In the genomic region with DNA sequence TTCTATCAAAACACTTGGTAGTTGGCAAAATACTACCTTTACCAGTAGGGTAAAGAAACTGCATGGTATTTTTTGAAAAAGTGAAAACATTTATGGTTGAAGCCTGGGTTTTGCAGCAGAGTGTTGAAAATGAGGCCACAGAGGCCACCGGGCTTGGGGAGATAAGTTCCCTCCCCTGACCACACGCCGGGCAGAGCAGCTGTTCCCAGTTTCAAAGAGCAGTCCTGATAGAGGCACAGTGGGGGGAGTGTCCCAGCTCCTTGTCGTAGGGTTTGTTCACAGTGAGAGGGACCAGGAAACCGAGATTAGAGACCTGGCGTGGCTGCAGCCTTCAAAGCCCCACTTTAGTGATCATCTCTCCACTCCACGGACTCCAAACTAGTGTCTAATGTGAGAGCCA, we compare ENCODE assay signal across 22 mouse cellular contexts. TPM values are rescaled to one million over a fixed set of nuclear protein-coding genes. Genes with fewer than 3 reads are reported as not detected.
DNase-seq lines count a peak whose midpoint lies in the region; ATAC-seq and TF ChIP-seq lines count a peak whose summit lies in the region.
"Had no signal": no experiment of that assay in that cellular context is flagged by ENCODE, and none has a peak within 500 bp of the region (broad histone marks: within the 10 kb centered on the region; RNA-seq: fewer than 3 reads in every experiment).

No protein-coding gene starts in this region.

- H3K36me3 ChIP-seq in liver, embryonic 13.5 days = peaks cover 78% of the 10 kb centered on the region
- H3K36me3 ChIP-seq in midbrain, embryonic 15.5 days (replicated peaks) = no peaks in the 10 kb centered on the region; the same call in 1 of the 2 replicates
- 0 out of 2 replicates have a peak, but pooled peaks cover 4% of the 10 kb centered on the region for H3K36me3 ChIP-seq in lung, postnatal 0 days (ENCODE audit: insufficient read depth, low read length)

- no peaks in the 10 kb centered on the region for H3K27me3 ChIP-seq in liver, embryonic 13.5 days
- H3K27me3 ChIP-seq in midbrain, embryonic 15.5 days (replicated peaks) = no peaks in the 10 kb centered on the region
- no peaks in the 10 kb centered on the region for H3K27me3 ChIP-seq in lung, postnatal 0 days (replicated peaks; ENCODE audit: insufficient read depth, low read length)
- H3K27me3 ChIP-seq: embryonic facial prominence, embryonic 13.5 days; hindbrain, embryonic 15.5 days; midbrain, embryonic 13.5 days had no signal

- H3K4me3 ChIP-seq in liver, embryonic 13.5 days (replicated peaks) = peak overlapping the region; percentile 88
- no peak overlapping the region for H3K4me3 ChIP-seq in midbrain, embryonic 15.5 days
- H3K4me3 ChIP-seq in lung, postnatal 0 days (ENCODE audit: low read depth, low read length) = no peak overlapping the region
- H3K4me3 ChIP-seq: embryonic facial prominence, embryonic 13.5 days; forebrain, embryonic 10.5 days; hindbrain, embryonic 15.5 days; layer of hippocampus, adult 2 months; midbrain, embryonic 13.5 days had no signal

- ATAC-seq in liver, embryonic 13.5 days (ENCODE audit: low read depth) = peak; percentile 18; the same call in 1 of the 2 replicates
- ATAC-seq in midbrain, embryonic 15.5 days (replicated peaks) = no peak
- no peak for ATAC-seq in lung, postnatal 0 days
- ATAC-seq: midbrain, embryonic 13.5 days had no signal

- no peak for TF ChIP-seq CTCF in lung, postnatal 0 days (IDR thresholded peaks at IDR 0.05)

- peaks cover 87% of the 10 kb centered on the region for H3K4me1 ChIP-seq in liver, embryonic 13.5 days (replicated peaks)
- H3K4me1 ChIP-seq in midbrain, embryonic 15.5 days = peaks cover 20% of the 10 kb centered on the region
- peaks cover 12% of the 10 kb centered on the region; the same call in 1 of the 2 replicates for H3K4me1 ChIP-seq in lung, postnatal 0 days (ENCODE audit: insufficient read depth, low read depth, low read length)

- DNase-seq in heart, adult 11 months = peak; percentile 48
- DNase-seq in heart, adult 9 months (ENCODE audit: low spot score in 2 of 2) = no peak
- peak; percentile 26 to 42 for DNase-seq in spleen, postnatal 36 days (ENCODE audit: low spot score in 2 of 2)
- no peak for DNase-seq in spleen, adult 18-20 months
- DNase-seq in liver, embryonic 13.5 days = peak; percentile 69
- DNase-seq in frontal cortex, adult 2 months (ENCODE audit: extremely low spot score in 1 of 2, low spot score in 1 of 2) = no peak
- DNase-seq in lung, postnatal 0 days (ENCODE audit: low spot score) = no peak
- DNase-seq: adrenal gland, postnatal 10 days; cerebellum, adult 8-10 months; gastrocnemius, postnatal 36 days; kidney, adult 11 months; lung, postnatal 36 days; thymus, postnatal 36 days had no signal

- peak overlapping the region; percentile 99 for H3K27ac ChIP-seq in liver, embryonic 13.5 days
- H3K27ac ChIP-seq in midbrain, embryonic 15.5 days = no peak overlapping the region
- no peak overlapping the region for H3K27ac ChIP-seq in lung, postnatal 0 days (ENCODE audit: low read length)
- H3K27ac ChIP-seq: embryonic facial prominence, embryonic 13.5 days; hindbrain, embryonic 15.5 days; kidney, postnatal 0 days; layer of hippocampus, adult 2 months; midbrain, embryonic 13.5 days had no signal

- H3K9me3 ChIP-seq in liver, embryonic 13.5 days (replicated peaks) = no peaks in the 10 kb centered on the region
- no peaks in the 10 kb centered on the region for H3K9me3 ChIP-seq in midbrain, embryonic 15.5 days
- no peaks in the 10 kb centered on the region for H3K9me3 ChIP-seq in lung, postnatal 0 days (ENCODE audit: low read length)
- H3K9me3 ChIP-seq: embryonic facial prominence, embryonic 13.5 days; forebrain, embryonic 10.5 days; hindbrain, embryonic 15.5 days; midbrain, embryonic 13.5 days had no signal

- no peak for TF ChIP-seq EP300 in lung, postnatal 0 days (IDR thresholded peaks at IDR 0.05)

- 11% methylated on average over 7 of the region's 7 CpGs for WGBS in liver, embryonic 13.5 days (ENCODE audit: insufficient replicate concordance)
- WGBS in midbrain, embryonic 15.5 days = 57% methylated on average over 7 of the region's 7 CpGs
- 62% methylated on average over 7 of the region's 7 CpGs for WGBS in lung, postnatal 0 days

- peak overlapping the region; percentile 91 for H3K4me2 ChIP-seq in liver, embryonic 13.5 days
- H3K4me2 ChIP-seq in midbrain, embryonic 15.5 days = no peak overlapping the region
- no peak overlapping the region for H3K4me2 ChIP-seq in lung, postnatal 0 days (replicated peaks; ENCODE audit: low read depth, low read length)
- H3K4me2 ChIP-seq: embryonic facial prominence, embryonic 13.5 days; hindbrain, embryonic 15.5 days; midbrain, embryonic 13.5 days had no signal

- H3K9ac ChIP-seq in liver, embryonic 13.5 days = peak overlapping the region; percentile 96
- no peak overlapping the region for H3K9ac ChIP-seq in midbrain, embryonic 15.5 days
- no peak overlapping the region for H3K9ac ChIP-seq in lung, postnatal 0 days (replicated peaks; ENCODE audit: low read depth)
- H3K9ac ChIP-seq: embryonic facial prominence, embryonic 13.5 days; hindbrain, embryonic 15.5 days; midbrain, embryonic 13.5 days had no signal

RNA-seq across cellular contexts. Expression of a gene that starts 4.4 kb away (rescaled TPM):
- polyA plus RNA-seq in liver, embryonic 13.5 days (2015; fragmentation: Nextera tagmentation; extraction: Ambion mirVana) = 859 and 925 TPM in 2 replicates
- 63.4 and 67.9 TPM in 2 replicates for polyA plus RNA-seq in frontal cortex, adult 2 months (2012; rRNA removed)
- polyA plus RNA-seq in midbrain, embryonic 15.5 days (2015; fragmentation: Nextera tagmentation; extraction: Ambion mirVana) = 107 and 110 TPM in 2 replicates
- 207 and 219 TPM in 2 replicates for polyA plus RNA-seq in lung, postnatal 0 days (2015; fragmentation: Nextera tagmentation; extraction: Ambion mirVana)

RNA-seq across cellular contexts. Expression of a gene that starts 19.7 kb away (rescaled TPM):
- polyA plus RNA-seq in liver, embryonic 13.5 days (2015; fragmentation: Nextera tagmentation; extraction: Ambion mirVana) = 76.6 and 81.3 TPM in 2 replicates
- polyA plus RNA-seq in frontal cortex, adult 2 months (2012; rRNA removed) = 47.0 and 54.5 TPM in 2 replicates
- 56.2 and 61.4 TPM in 2 replicates for polyA plus RNA-seq in midbrain, embryonic 15.5 days (2015; fragmentation: Nextera tagmentation; extraction: Ambion mirVana)
- 56.9 and 62.6 TPM in 2 replicates for polyA plus RNA-seq in lung, postnatal 0 days (2015; fragmentation: Nextera tagmentation; extraction: Ambion mirVana)

RNA-seq across cellular contexts. Expression of a gene that starts 59.0 kb away (rescaled TPM):
- 0.20 and 0.21 TPM in 2 replicates for polyA plus RNA-seq in liver, embryonic 13.5 days (2015; fragmentation: Nextera tagmentation; extraction: Ambion mirVana)
- polyA plus RNA-seq in frontal cortex, adult 2 months (2012; rRNA removed) = 1.9 TPM in 2 replicates
- 1.8 and 2.2 TPM in 2 replicates for polyA plus RNA-seq in midbrain, embryonic 15.5 days (2015; fragmentation: Nextera tagmentation; extraction: Ambion mirVana)
- polyA plus RNA-seq in lung, postnatal 0 days (2015; fragmentation: Nextera tagmentation; extraction: Ambion mirVana) = 2.6 and 2.8 TPM in 2 replicates
- polyA plus RNA-seq: liver, adult 2 months; small intestine, adult 2 months had no signal

Comparison
In these comparisons a context has a peak if more than half of its experiments do, and no peak if none do; other contexts are left out.
1. DNase-seq: peak in heart, adult 11 months (single experiment), spleen, postnatal 36 days (2 of 2) and liver, embryonic 13.5 days (single experiment); none in heart, adult 9 months (0 of 2), spleen, adult 18-20 months (0 of 2), frontal cortex, adult 2 months (0 of 2) and lung, postnatal 0 days (single experiment).